Mouse (Mus musculus) hindbrain, embryonic 11.5 days (tissue): Measurements from ENCODE around the gene Fcgrt. TPM values are rescaled to one million over a fixed set of nuclear protein-coding genes. Genes with fewer than 3 reads are reported as not detected.

ENCODE experiments used
- ATAC-seq: fragments of 200-750 bp; cut with Nextera tagmentation; 2 replicates; pipeline ENCODE4 v1.8.0; 2017; ENCODE audit warnings: mild to moderate bottlenecking, moderate TSS enrichment, moderate library complexity; ENCODE audit not compliant: low FRiP score
- DNase-seq: peaks from one replicate; pipeline ENCODE4 v3.0.0-alpha.2; 2015; ENCODE audit warnings: low spot score
- H3K27ac ChIP-seq: fragments of 300-500 bp; sonication (generic); 2 replicates; pipeline ENCODE4 v1.5.1; 2014; ENCODE audit warnings: mild to moderate bottlenecking, low read depth, low read length
- H3K27me3 ChIP-seq: fragments of 300-500 bp; sonication (generic); 2 replicates; pipeline ENCODE4 v1.6.1; 2014; ENCODE audit warnings: mild to moderate bottlenecking, low read length, moderate library complexity, mixed read lengths; ENCODE audit not compliant: control insufficient read depth, insufficient read depth
- H3K36me3 ChIP-seq: fragments of 300-500 bp; sonication (generic); 2 replicates; pipeline ENCODE4 v1.6.1; 2014; ENCODE audit warnings: mild to moderate bottlenecking, low read length, moderate library complexity, mixed read lengths; ENCODE audit not compliant: control insufficient read depth, insufficient read depth
- H3K4me1 ChIP-seq: fragments of 300-500 bp; sonication (generic); replicated peaks from 2 replicates; pipeline ENCODE4 v1.6.1; 2014; ENCODE audit warnings: low read length, mixed read lengths; ENCODE audit not compliant: control insufficient read depth, insufficient read depth
- H3K4me2 ChIP-seq: fragments of 300-500 bp; sonication (generic); replicated peaks from 2 replicates; pipeline ENCODE4 v1.6.1; 2014; ENCODE audit warnings: mild to moderate bottlenecking, low read depth, low read length
- H3K4me3 ChIP-seq: fragments of 300-500 bp; sonication (generic); 2 replicates; pipeline ENCODE4 v1.5.1; 2014; ENCODE audit warnings: low read depth, low read length
- H3K9ac ChIP-seq: fragments of 300-500 bp; sonication (generic); 2 replicates; pipeline ENCODE4 v1.6.1; 2014; ENCODE audit warnings: low read depth, low read length
- H3K9me3 ChIP-seq: fragments of 300-500 bp; sonication (generic); 2 replicates; pipeline ENCODE4 v1.6.1; 2016; ENCODE audit warnings: low read length; ENCODE audit not compliant: control insufficient read depth
- WGBS: fragments of 180-500 bp; shearing (Covaris S2); extraction: QIAGEN DNeasy Blood & Tissue Kit; methylation state at CpG from one replicate; pipeline ENCODE4 v1.1.7; 2014; 5-methylcytosine and 5-hydroxymethylcytosine counted together
- microRNA counts: library from miRNA; unstranded; fragments of <30 nt; microRNA quantifications from one replicate; lab custom pipeline; 2015
- polyA plus RNA-seq: library from polyadenylated mRNA; unstranded; fragments of >200 nt; fragmentation: Nextera tagmentation; extraction: Ambion mirVana; gene quantifications from 2 replicates; pipeline ENCODE4 v1.2.1, GENCODE M21; 2014

The Fcgrt gene
- polyA plus RNA-seq, 1 experiment from 2014 or later = 13.2 TPM

DNA sequence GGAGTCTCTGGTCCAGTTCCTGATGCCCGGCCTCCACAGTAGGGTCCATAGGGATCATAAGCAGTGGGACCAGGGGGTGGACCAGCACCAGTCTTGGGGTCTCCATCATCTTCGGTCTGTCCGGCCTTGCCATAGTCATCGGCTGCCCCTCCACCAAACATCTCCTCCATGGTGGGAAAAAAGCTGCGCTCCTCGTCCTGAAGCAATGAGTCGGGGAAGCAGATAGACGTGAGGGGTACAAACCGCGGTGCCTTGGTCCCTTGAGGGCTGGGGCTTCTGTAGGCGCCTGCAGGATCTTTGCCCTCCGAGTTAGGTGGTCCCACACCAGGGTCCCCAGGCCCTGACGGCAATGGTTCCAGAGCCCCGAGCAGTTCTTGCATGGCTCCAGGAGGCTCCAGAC is 56.2 kb downstream of the Fcgrt start:
- Histone ChIP-seq H3K36me3 (peaks cover 58% of the 10 kb centered on the region), H3K27ac (no peak overlapping the region), H3K4me1 (0 out of 2 replicates have a peak, but pooled peaks cover 3% of the 10 kb centered on the region), H3K4me2 (no peak overlapping the region), H3K27me3 (no peaks in the 10 kb centered on the region), H3K4me3 (no peak overlapping the region), H3K9ac (no peak overlapping the region), H3K9me3 (no peaks in the 10 kb centered on the region)
- WGBS = 97% methylated on average over 14 of the region's 14 CpGs
- DNase-seq (no peak), ATAC-seq (no peak)

DNA sequence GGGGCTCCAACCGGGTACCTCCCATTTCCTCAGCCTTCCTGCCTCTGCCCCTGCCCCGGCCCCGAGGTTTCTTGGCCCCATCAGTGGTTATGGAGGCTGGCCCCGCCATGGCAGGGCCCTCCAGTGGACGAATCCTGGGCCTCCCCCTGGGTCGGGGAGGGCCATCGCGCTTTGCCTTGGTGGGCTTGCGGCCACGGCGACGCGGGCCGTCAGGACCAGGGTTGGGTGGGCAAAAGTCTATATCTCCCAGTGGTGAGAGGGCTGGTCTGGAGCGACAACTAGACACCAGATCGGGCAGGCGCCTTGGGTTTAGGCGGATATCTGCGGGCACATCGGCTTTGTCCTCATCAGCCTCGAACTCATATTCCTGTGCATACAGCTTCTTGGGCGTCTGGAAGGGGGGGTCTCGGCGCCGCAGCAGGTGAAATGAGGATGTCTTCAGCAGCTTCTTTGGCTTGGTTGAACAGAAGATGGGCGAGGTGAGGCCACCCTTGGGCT is 56.7 kb downstream of the Fcgrt start:
- H3K36me3 ChIP-seq = peaks cover 61% of the 10 kb centered on the region
- H3K4me1 ChIP-seq = 0 out of 2 replicates have a peak, but pooled peaks cover 2% of the 10 kb centered on the region
- no peak overlapping the region for H3K4me2 ChIP-seq
- H3K9ac ChIP-seq = no peak overlapping the region
- H3K27me3 ChIP-seq = no peaks in the 10 kb centered on the region
- 97% methylated on average over 26 of the region's 26 CpGs for WGBS
- ATAC-seq (no peak), DNase-seq (no peak)
- H3K27ac ChIP-seq = no peak overlapping the region
- H3K9me3 ChIP-seq = no peaks in the 10 kb centered on the region
- H3K4me3 ChIP-seq = no peak overlapping the region

DNA sequence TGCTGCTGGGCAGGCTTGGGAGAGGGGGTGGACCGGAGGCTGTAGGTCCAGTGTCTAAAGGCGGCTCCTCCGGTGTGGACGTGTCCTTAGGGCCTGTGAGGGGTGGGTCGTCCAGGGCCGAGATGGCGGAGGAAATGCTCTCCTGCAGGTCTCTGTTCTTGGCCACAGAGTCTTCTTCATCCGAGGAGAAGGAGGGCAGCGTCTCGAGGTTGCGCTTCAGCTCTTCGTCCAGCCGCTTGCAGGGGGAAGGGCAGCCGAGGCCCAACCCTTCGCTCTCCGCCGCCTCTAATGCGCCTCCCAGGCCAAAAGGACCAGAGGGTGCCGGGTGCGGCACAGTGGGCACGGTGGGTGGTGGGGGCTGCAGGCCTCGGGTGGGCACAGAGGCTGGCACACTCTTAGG is 57.9 kb downstream of the Fcgrt start:
- no peak overlapping the region for H3K27ac ChIP-seq
- H3K36me3 ChIP-seq = peaks cover 66% of the 10 kb centered on the region
- H3K9me3 ChIP-seq = no peaks in the 10 kb centered on the region
- DNase-seq = no peak
- no peaks in the 10 kb centered on the region for H3K27me3 ChIP-seq
- no peaks in the 10 kb centered on the region for H3K4me1 ChIP-seq
- ATAC-seq = no peak
- no peak overlapping the region for H3K4me2 ChIP-seq
- 94% methylated on average over 22 of the region's 22 CpGs for WGBS
- H3K4me3 ChIP-seq = no peak overlapping the region
- H3K9ac ChIP-seq = no peak overlapping the region

DNA sequence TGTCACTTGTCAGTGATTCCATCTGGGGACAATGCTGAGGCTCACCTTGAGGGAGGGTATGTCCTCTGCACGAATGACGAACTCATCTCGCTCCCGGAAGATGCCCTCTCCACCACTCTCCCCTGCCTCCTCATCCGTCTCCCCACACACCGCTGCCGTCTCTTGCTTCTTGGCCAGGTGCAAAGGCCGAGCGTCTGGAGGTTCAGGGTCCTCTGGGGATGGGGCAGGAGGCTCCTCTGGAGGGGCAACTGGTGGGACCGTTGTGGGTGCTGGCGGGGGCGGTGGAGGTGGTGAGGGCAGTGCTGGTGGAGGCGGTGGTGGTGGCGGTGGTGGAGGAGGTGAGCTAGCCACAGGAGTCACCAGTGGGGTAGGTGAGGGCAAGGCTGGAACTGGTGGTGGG is 60.3 kb downstream of the Fcgrt start:
- H3K9ac ChIP-seq = no peak overlapping the region
- no peak for DNase-seq
- WGBS = 95% methylated on average over 12 of the region's 14 CpGs

More for the DNA sequence above, 60.3 kb downstream of the Fcgrt start:
- H3K27me3 ChIP-seq = no peaks in the 10 kb centered on the region
- H3K4me2 ChIP-seq = no peak overlapping the region
- H3K9me3 ChIP-seq = no peaks in the 10 kb centered on the region
- peaks cover 55% of the 10 kb centered on the region for H3K36me3 ChIP-seq
- H3K27ac ChIP-seq = no peak overlapping the region
- no peak for ATAC-seq
- H3K4me1 ChIP-seq = no peaks in the 10 kb centered on the region
- no peak overlapping the region for H3K4me3 ChIP-seq

MicroRNAs within 50 kb of the gene (microRNA counts, 519-probe panel; counts per million panel counts)
- microRNA mmu-miR-150 (lab: Ali Mortazavi, UCI) = 1,684 counts per million, percentile 3 among the panel's probes with 10 or more counts

Other genes with a start within 250 kb of the Fcgrt start
- 26.3 and 27.6 TPM in 2 replicates for gene Pnkp, start 246.7 kb downstream of the Fcgrt start, polyA plus RNA-seq
- gene Ptov1, start 234.1 kb downstream of the Fcgrt start, polyA plus RNA-seq = 314 and 331 TPM in 2 replicates
- gene Med25, start 211.1 kb downstream of the Fcgrt start, polyA plus RNA-seq = 72.7 and 76.2 TPM in 2 replicates
- 13.9 and 18.7 TPM in 2 replicates for gene Fuz, start 207.8 kb downstream of the Fcgrt start, polyA plus RNA-seq
- gene Ap2a1, start 174.4 kb downstream of the Fcgrt start, polyA plus RNA-seq = 82.7 and 85.0 TPM in 2 replicates
- gene Tsks, start 160.6 kb downstream of the Fcgrt start, polyA plus RNA-seq = 0.09 and 0.14 TPM in 2 replicates
- gene Cpt1c, start 129.0 kb downstream of the Fcgrt start, polyA plus RNA-seq = 23.4 and 23.5 TPM in 2 replicates
- gene Prmt1, start 117.3 kb downstream of the Fcgrt start, polyA plus RNA-seq = 249 and 259 TPM in 2 replicates
- 59.6 and 63.9 TPM in 2 replicates for gene Irf3, start 106.2 kb downstream of the Fcgrt start, polyA plus RNA-seq
- 54.2 and 56.8 TPM in 2 replicates for gene Bcl2l12, start 105.1 kb downstream of the Fcgrt start, polyA plus RNA-seq
- 44.0 and 49.6 TPM in 2 replicates for gene Scaf1, start 87.5 kb downstream of the Fcgrt start, polyA plus RNA-seq
- gene Rras, start 85.9 kb downstream of the Fcgrt start, polyA plus RNA-seq = 21.2 and 21.6 TPM in 2 replicates
- gene Prr12, start 51.0 kb downstream of the Fcgrt start, polyA plus RNA-seq = 13.0 and 16.0 TPM in 2 replicates
- 58.2 and 62.7 TPM in 2 replicates for gene Nosip, start 41.4 kb downstream of the Fcgrt start, polyA plus RNA-seq
- 15.7 and 17.1 TPM in 2 replicates for gene Prrg2, start 41.2 kb downstream of the Fcgrt start, polyA plus RNA-seq
- 134 and 149 TPM in 2 replicates for gene Rcn3, start 11.6 kb downstream of the Fcgrt start, polyA plus RNA-seq
- gene Rps11, start 20.6 kb upstream of the Fcgrt start, polyA plus RNA-seq = 1,346 and 1,389 TPM in 2 replicates
- 1,145 and 1,168 TPM in 2 replicates for gene Rpl13a, start 24.9 kb upstream of the Fcgrt start, polyA plus RNA-seq
- gene Gm45713, start 32.4 kb upstream of the Fcgrt start, polyA plus RNA-seq = 0.47 TPM in 1 of 2 replicates, not detected in the other
- gene Flt3l, start 32.6 kb upstream of the Fcgrt start, polyA plus RNA-seq = 1.5 and 1.6 TPM in 2 replicates
- 105 TPM in 2 replicates for gene Pih1d1, start 50.5 kb upstream of the Fcgrt start, polyA plus RNA-seq
- 20.8 and 28.6 TPM in 2 replicates for gene Aldh16a1, start 50.7 kb upstream of the Fcgrt start, polyA plus RNA-seq
- 0.51 and 1.1 TPM in 2 replicates for gene Slc17a7, start 60.1 kb upstream of the Fcgrt start, polyA plus RNA-seq
- gene Gfy, start 75.7 kb upstream of the Fcgrt start, polyA plus RNA-seq = not detected in 2 replicates
- not detected in 2 replicates for gene Pth2, start 77.1 kb upstream of the Fcgrt start, polyA plus RNA-seq
- gene Ccdc155, start 101.0 kb upstream of the Fcgrt start, polyA plus RNA-seq = 0.31 and 0.40 TPM in 2 replicates
- gene Dkkl1, start 108.3 kb upstream of the Fcgrt start, polyA plus RNA-seq = 1.6 and 1.7 TPM in 2 replicates
- 229 and 242 TPM in 2 replicates for gene Tead2, start 111.9 kb upstream of the Fcgrt start, polyA plus RNA-seq
- 1.1 and 2.5 TPM in 2 replicates for gene Cd37, start 135.3 kb upstream of the Fcgrt start, polyA plus RNA-seq
- 0.14 and 0.32 TPM in 2 replicates for gene Slc6a16, start 137.2 kb upstream of the Fcgrt start, polyA plus RNA-seq
- gene Slc6a21, start 173.7 kb upstream of the Fcgrt start, polyA plus RNA-seq = not detected in 2 replicates
- gene Trpm4, start 229.9 kb upstream of the Fcgrt start, polyA plus RNA-seq = 5.2 and 6.9 TPM in 2 replicates
- gene Hrc, start 231.4 kb upstream of the Fcgrt start, polyA plus RNA-seq = 0.68 and 0.77 TPM in 2 replicates